Mouse (Mus musculus) forebrain, embryonic 15.5 days (tissue): ENCODE results near the gene Cdh5. TPM values are rescaled to one million over a fixed set of nuclear protein-coding genes. Genes with fewer than 3 reads are reported as not detected.
"Not testable (repeated sequence)": the region's sequence is repeated elsewhere in the genome, so short reads cannot be mapped to it uniquely, and the experiment has no call there.

Source experiments
- ATAC-seq: fragments of 200-750 bp; cut with Nextera tagmentation; replicated peaks from 2 replicates; pipeline ENCODE4 v1.8.0; 2017; ENCODE audit warnings: mild to moderate bottlenecking, moderate TSS enrichment, moderate library complexity
- H3K27ac ChIP-seq: fragments of 300-500 bp; sonication (generic); replicated peaks from 2 replicates; pipeline ENCODE4 v1.5.1; 2015; ENCODE audit warnings: mild to moderate bottlenecking, inconsistent platforms
- H3K27me3 ChIP-seq: fragments of 300-500 bp; sonication (generic); 2 replicates; pipeline ENCODE4 v1.6.1; 2015; ENCODE audit warnings: inconsistent platforms
- H3K36me3 ChIP-seq: fragments of 300-500 bp; sonication (generic); 2 replicates; pipeline ENCODE4 v1.6.1; 2015; ENCODE audit warnings: mild to moderate bottlenecking, inconsistent platforms
- H3K4me1 ChIP-seq: fragments of 300-500 bp; sonication (generic); 2 replicates; pipeline ENCODE4 v1.6.1; 2015; ENCODE audit warnings: inconsistent platforms
- H3K4me2 ChIP-seq: fragments of 300-500 bp; sonication (generic); replicated peaks from 2 replicates; pipeline ENCODE4 v1.6.1; 2015; ENCODE audit warnings: mild to moderate bottlenecking, inconsistent platforms
- H3K4me3 ChIP-seq: fragments of 300-500 bp; sonication (generic); 2 replicates; pipeline ENCODE4 v1.5.1; 2015; ENCODE audit warnings: mild to moderate bottlenecking, inconsistent platforms
- H3K9ac ChIP-seq: fragments of 300-500 bp; sonication (generic); replicated peaks from 2 replicates; pipeline ENCODE4 v1.6.1; 2015; ENCODE audit warnings: mild to moderate bottlenecking, inconsistent platforms
- H3K9me3 ChIP-seq: fragments of 300-500 bp; sonication (generic); 2 replicates; pipeline ENCODE4 v1.6.1; 2016; ENCODE audit warnings: inconsistent platforms
- WGBS: fragments of 180-500 bp; shearing (Covaris S2); methylation state at CpG from one replicate; pipeline ENCODE4 v1.1.7; 2015; ENCODE audit warnings: mixed read lengths; 5-methylcytosine and 5-hydroxymethylcytosine counted together
- polyA plus RNA-seq: library from polyadenylated mRNA; unstranded; fragments of >200 nt; fragmentation: Nextera tagmentation; extraction: Ambion mirVana; gene quantifications from 2 replicates; pipeline ENCODE4 v1.2.1, GENCODE M21; 2015

Gene Cdh5
- polyA plus RNA-seq: 9.0 and 9.3 TPM in 2 replicates

- H3K27me3 ChIP-seq: no peaks in the 10 kb centered on the region
- no peak within 1 kb of the TSS for H3K4me2 ChIP-seq
- no peak for ATAC-seq
- H3K27ac ChIP-seq: no peak within 1 kb of the TSS
- H3K9ac ChIP-seq: no peak within 1 kb of the TSS
- 0 out of 2 replicates have a peak, but pooled peaks cover 3% of the 10 kb centered on the region for H3K4me1 ChIP-seq
- H3K36me3 ChIP-seq: no peaks in the 10 kb centered on the region
- H3K4me3 ChIP-seq: no peak within 1 kb of the TSS
- no peaks in the 10 kb centered on the region for H3K9me3 ChIP-seq
- WGBS: 71% methylated on average over 8 of the region's 8 CpGs
These were observed at the start of gene Cdh5 for GRCm38 (mm10) chr8:104101415-104101814. Cdh5 (plus strand) TSS chr8:104101625.

- no peak overlapping the region for H3K9ac ChIP-seq
- H3K4me2 ChIP-seq: no peak overlapping the region
- no peak overlapping the region for H3K27ac ChIP-seq
- H3K4me1 ChIP-seq: peaks cover 3% of the 10 kb centered on the region; the same call in 1 of the 2 replicates
- no peak overlapping the region for H3K4me3 ChIP-seq
- no peaks in the 10 kb centered on the region for H3K27me3 ChIP-seq
- no peak for ATAC-seq
- H3K36me3 ChIP-seq: no peaks in the 10 kb centered on the region
- WGBS: 76% methylated on average over 5 of the region's 5 CpGs
- H3K9me3 ChIP-seq: no peaks in the 10 kb centered on the region
These were observed 41.5 kb upstream of the Cdh5 start for GRCm38 (mm10) chr8:104059922-104060321.

GRCm38 (mm10) chr8:104060446-104060845 is 41.0 kb upstream of the Cdh5 start:
- H3K9me3 ChIP-seq: no peaks in the 10 kb centered on the region
- no peak overlapping the region for H3K27ac ChIP-seq
- no peaks in the 10 kb centered on the region for H3K36me3 ChIP-seq
- 90% methylated on average over 7 of the region's 7 CpGs for WGBS
- H3K27me3 ChIP-seq: no peaks in the 10 kb centered on the region
- no peak for ATAC-seq
- peaks cover 3% of the 10 kb centered on the region; the same call in 1 of the 2 replicates for H3K4me1 ChIP-seq
- no peak overlapping the region for H3K4me3 ChIP-seq
- H3K9ac ChIP-seq: no peak overlapping the region
- H3K4me2 ChIP-seq: no peak overlapping the region

- H3K27me3 ChIP-seq: no peaks in the 10 kb centered on the region
- 77% methylated on average over 6 of the region's 6 CpGs for WGBS
- H3K4me2 ChIP-seq: no peak overlapping the region
- H3K4me3 ChIP-seq: no peak overlapping the region
- no peaks in the 10 kb centered on the region for H3K36me3 ChIP-seq
- peak overlapping the region; percentile 53; the same call in 1 of the 2 replicates for H3K27ac ChIP-seq
- peak; percentile 21 for ATAC-seq
- peaks cover 3% of the 10 kb centered on the region; the same call in 1 of the 2 replicates for H3K4me1 ChIP-seq
- no peaks in the 10 kb centered on the region for H3K9me3 ChIP-seq
- no peak overlapping the region for H3K9ac ChIP-seq
These were observed 40.1 kb upstream of the Cdh5 start for GRCm38 (mm10) chr8:104061048-104061988.

GRCm38 (mm10) chr8:104061989-104062820 is 39.2 kb upstream of the Cdh5 start:
- Histone ChIP-seq H3K27me3 (no peaks in the 10 kb centered on the region), H3K4me1 (peaks cover 3% of the 10 kb centered on the region; the same call in 1 of the 2 replicates), H3K4me3 (no peak overlapping the region), H3K36me3 (no peaks in the 10 kb centered on the region), H3K27ac (peak overlapping the region; percentile 53), H3K9me3 (no peaks in the 10 kb centered on the region), H3K4me2 (0 out of 2 replicates have a peak overlapping the region, but pooled peaks have one; percentile 2), H3K9ac (no peak overlapping the region)
- peak; percentile 80 for ATAC-seq
- 45% methylated on average over 15 of the region's 15 CpGs for WGBS

GRCm38 (mm10) chr8:104065223-104065622 is 36.2 kb upstream of the Cdh5 start:
- no peak overlapping the region for H3K9ac ChIP-seq
- no peaks in the 10 kb centered on the region for H3K27me3 ChIP-seq
- WGBS: 82% methylated on average over 7 of the region's 7 CpGs
- H3K27ac ChIP-seq: no peak overlapping the region
- ATAC-seq: no peak
- peaks cover 3% of the 10 kb centered on the region; the same call in 1 of the 2 replicates for H3K4me1 ChIP-seq
- no peaks in the 10 kb centered on the region for H3K9me3 ChIP-seq
- no peaks in the 10 kb centered on the region for H3K36me3 ChIP-seq
- H3K4me3 ChIP-seq: no peak overlapping the region
- H3K4me2 ChIP-seq: no peak overlapping the region

- Histone ChIP-seq H3K4me3 (no peak overlapping the region), H3K4me2 (no peak overlapping the region), H3K27me3 (no peaks in the 10 kb centered on the region), H3K36me3 (no peaks in the 10 kb centered on the region), H3K27ac (no peak overlapping the region), H3K9me3 (no peaks in the 10 kb centered on the region), H3K9ac (no peak overlapping the region), H3K4me1 (peaks cover 3% of the 10 kb centered on the region; the same call in 1 of the 2 replicates)
- WGBS: 73% methylated on average over 9 of the region's 9 CpGs
- no peak for ATAC-seq
These were observed 35.4 kb upstream of the Cdh5 start for GRCm38 (mm10) chr8:104065906-104066518.

GRCm38 (mm10) chr8:104067390-104067925 is 34.0 kb upstream of the Cdh5 start:
- ATAC-seq: no peak
- Histone ChIP-seq H3K9me3 (no peaks in the 10 kb centered on the region), H3K4me3 (no peak overlapping the region), H3K27ac (no peak overlapping the region), H3K9ac (no peak overlapping the region), H3K4me1 (peaks cover 1% of the 10 kb centered on the region; the same call in 1 of the 2 replicates), H3K4me2 (no peak overlapping the region), H3K36me3 (no peaks in the 10 kb centered on the region), H3K27me3 (no peaks in the 10 kb centered on the region)
- WGBS: 62% methylated on average over 12 of the region's 12 CpGs

- H3K9me3 ChIP-seq: no peaks in the 10 kb centered on the region
- no peak overlapping the region for H3K4me3 ChIP-seq
- no peak overlapping the region for H3K4me2 ChIP-seq
- H3K9ac ChIP-seq: no peak overlapping the region
- no peak for ATAC-seq
- no peak overlapping the region for H3K27ac ChIP-seq
- no peaks in the 10 kb centered on the region for H3K36me3 ChIP-seq
- H3K27me3 ChIP-seq: no peaks in the 10 kb centered on the region
- WGBS: 84% methylated on average over 15 of the region's 15 CpGs
- H3K4me1 ChIP-seq: no peaks in the 10 kb centered on the region
These were observed 32.9 kb upstream of the Cdh5 start for GRCm38 (mm10) chr8:104068421-104069035.

GRCm38 (mm10) chr8:104070201-104070865 is 31.1 kb upstream of the Cdh5 start:
- 89% methylated on average over 9 of the region's 9 CpGs for WGBS
- ATAC-seq: not testable (repeated sequence)

GRCm38 (mm10) chr8:104070949-104071348 is 30.5 kb upstream of the Cdh5 start:
- Histone ChIP-seq H3K27me3 (no peaks in the 10 kb centered on the region), H3K4me3 (no peak overlapping the region), H3K4me2 (no peak overlapping the region), H3K9me3 (no peaks in the 10 kb centered on the region), H3K36me3 (no peaks in the 10 kb centered on the region), H3K4me1 (no peaks in the 10 kb centered on the region), H3K9ac (no peak overlapping the region), H3K27ac (no peak overlapping the region)
- ATAC-seq: no peak
- WGBS: 74% methylated on average over 10 of the region's 10 CpGs

More at GRCm38 (mm10) chr8:104070201-104070865, 31.1 kb upstream of the Cdh5 start:
- not testable (repeated sequence) for H3K4me3 ChIP-seq, H3K9me3 ChIP-seq, H3K9ac ChIP-seq, H3K36me3 ChIP-seq, H3K4me1 ChIP-seq, H3K27ac ChIP-seq, H3K4me2 ChIP-seq, H3K27me3 ChIP-seq
